Mouse (Mus musculus) CH12.LX (cell line): Measurements from ENCODE around the gene Pfn1.

ENCODE experiments used
- CHD2 ChIP-seq: IDR thresholded peaks from 2 replicates; pipeline ENCODE4 v1.6.1; 2011; ENCODE audit warnings: low read length, improper control_type of control experiment
- CTCF ChIP-seq, 2 experiments: IDR thresholded peaks in 1 of 2; conservative IDR thresholded peaks in 1 of 2; 2 replicates each; pipeline ENCODE4 v1.5.1; 2011 to 2012; ENCODE audit warnings: low read depth in 2 of 2, low read length in 2 of 2, improper control_type of control experiment in 1 of 2, inconsistent platforms in 1 of 2, mild to moderate bottlenecking in 1 of 2, moderate library complexity in 1 of 2
- ELF1 ChIP-seq: IDR thresholded peaks from 2 replicates; pipeline ENCODE4 v1.6.1; 2014; ENCODE audit warnings: low read depth, mild to moderate bottlenecking, inconsistent platforms, low read length, improper control_type of control experiment
- EP300 ChIP-seq: IDR thresholded peaks from 2 replicates; pipeline ENCODE4 v1.6.1; 2011; ENCODE audit warnings: low read length, improper control_type of control experiment
- POLR2A ChIP-seq: IDR thresholded peaks from 2 replicates; pipeline ENCODE4 v1.6.1; 2011; ENCODE audit warnings: low read depth, mild to moderate bottlenecking, improper control_type of control experiment, low read length
- UBTF ChIP-seq: IDR thresholded peaks from 2 replicates; pipeline ENCODE4 v1.6.1; 2012; ENCODE audit warnings: low read depth, mild to moderate bottlenecking, inconsistent platforms, low read length, improper control_type of control experiment, moderate library complexity

DNA sequence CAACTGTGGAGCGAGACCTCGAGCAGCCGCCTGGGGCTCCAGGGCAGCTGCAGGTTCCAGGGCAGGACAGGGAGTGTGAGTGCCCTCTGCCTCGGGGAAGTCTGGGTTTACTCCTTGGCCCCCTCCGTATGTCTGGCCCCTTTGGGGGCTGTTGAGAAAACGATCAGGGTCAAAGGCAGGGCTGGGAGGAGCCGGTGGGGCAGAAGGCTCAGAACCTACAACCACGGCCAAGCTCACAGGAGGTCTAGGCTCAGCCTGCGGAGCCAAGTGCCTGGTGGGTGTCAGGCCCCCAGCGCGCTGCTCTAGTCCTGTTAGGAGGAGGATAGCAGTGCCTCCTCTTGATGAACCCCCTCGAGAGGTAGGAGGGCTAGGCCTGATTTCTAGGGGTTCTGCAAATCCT, 26.7 kb upstream of the Pfn1 start:
- TF ChIP-seq ELF1: no peak
- no peak for TF ChIP-seq POLR2A
- TF ChIP-seq CTCF (conservative IDR thresholded peaks at IDR 0.05 in 1 of 2, IDR thresholded peaks at IDR 0.05 in 1 of 2; ENCODE audit: low read depth in 2 of 2, low read length in 2 of 2): no peak
- TF ChIP-seq EP300: no peak
- TF ChIP-seq CHD2: no peak
- no peak for TF ChIP-seq UBTF
